Mouse (Mus musculus) liver, embryonic 11.5 days (tissue): ENCODE data around the gene Anxa1. TPM values are rescaled to one million over a fixed set of nuclear protein-coding genes. Genes with fewer than 3 reads are reported as not detected.

Experiments used
- polyA plus RNA-seq: library from polyadenylated mRNA; unstranded; fragments of >200 nt; fragmentation: Nextera tagmentation; extraction: Ambion mirVana; gene quantifications from 2 replicates; pipeline ENCODE4 v1.2.1, GENCODE M21; 2014

Anxa1 gene
- polyA plus RNA-seq, 1 experiment from 2014 or later: 16.8 TPM

Other genes with a start within 250 kb of the Anxa1 start
- 0.55 and 1.3 TPM in 2 replicates for gene Aldh1a1, start 101.8 kb upstream of the Anxa1 start, polyA plus RNA-seq